Mouse (Mus musculus) liver, embryonic 16.5 days (tissue): ENCODE results near the gene Foxo6. TPM values are rescaled to one million over a fixed set of nuclear protein-coding genes. Genes with fewer than 3 reads are reported as not detected.

Experiments used
- ATAC-seq: fragments of 200-750 bp; cut with Nextera tagmentation; 2 replicates; pipeline ENCODE4 v1.8.0; 2017; ENCODE audit warnings: low read depth, mild to moderate bottlenecking, moderate number of reproducible peaks, moderate library complexity
- H3K27ac ChIP-seq: fragments of 300-500 bp; sonication (generic); 2 replicates; pipeline ENCODE4 v1.5.1; 2014; ENCODE audit warnings: mild to moderate bottlenecking, low read length
- H3K27me3 ChIP-seq: fragments of 300-500 bp; sonication (generic); 2 replicates; pipeline ENCODE4 v1.6.1; 2014; ENCODE audit warnings: low read depth, low read length, mixed read lengths; ENCODE audit not compliant: control insufficient read depth, insufficient read depth
- H3K36me3 ChIP-seq: fragments of 300-500 bp; sonication (generic); 2 replicates; pipeline ENCODE4 v1.6.1; 2014; ENCODE audit warnings: mild to moderate bottlenecking; ENCODE audit not compliant: control insufficient read depth, insufficient read depth
- H3K4me1 ChIP-seq: fragments of 300-500 bp; sonication (generic); 2 replicates; pipeline ENCODE4 v1.6.1; 2014; ENCODE audit warnings: low read depth, low read length, mixed read lengths; ENCODE audit not compliant: control insufficient read depth
- H3K4me2 ChIP-seq: fragments of 300-500 bp; sonication (generic); 2 replicates; pipeline ENCODE4 v1.6.1; 2014; ENCODE audit warnings: low read depth, low read length, mixed read lengths
- H3K4me3 ChIP-seq: fragments of 300-500 bp; sonication (generic); 2 replicates; pipeline ENCODE4 v1.5.1; 2014; ENCODE audit warnings: low read depth, mild to moderate bottlenecking, low read length
- H3K9ac ChIP-seq: fragments of 300-500 bp; sonication (generic); 2 replicates; pipeline ENCODE4 v1.6.1; 2014; ENCODE audit warnings: low read depth, low read length
- H3K9me3 ChIP-seq: fragments of 300-500 bp; sonication (generic); replicated peaks from 2 replicates; pipeline ENCODE4 v1.6.1; 2016; ENCODE audit warnings: low read length; ENCODE audit not compliant: control insufficient read depth
- WGBS: fragments of 180-500 bp; shearing (Covaris S2); extraction: QIAGEN DNeasy Blood & Tissue Kit; methylation state at CpG from one replicate; pipeline ENCODE4 v1.1.7; 2014; ENCODE audit not compliant: insufficient replicate concordance; 5-methylcytosine and 5-hydroxymethylcytosine counted together
- polyA plus RNA-seq: library from polyadenylated mRNA; unstranded; fragments of >200 nt; fragmentation: Nextera tagmentation; extraction: Ambion mirVana; gene quantifications from 2 replicates; pipeline ENCODE4 v1.2.1, GENCODE M21; 2015

The Foxo6 gene
- polyA plus RNA-seq, 1 experiment from 2014 or later, result not detected

DNA sequence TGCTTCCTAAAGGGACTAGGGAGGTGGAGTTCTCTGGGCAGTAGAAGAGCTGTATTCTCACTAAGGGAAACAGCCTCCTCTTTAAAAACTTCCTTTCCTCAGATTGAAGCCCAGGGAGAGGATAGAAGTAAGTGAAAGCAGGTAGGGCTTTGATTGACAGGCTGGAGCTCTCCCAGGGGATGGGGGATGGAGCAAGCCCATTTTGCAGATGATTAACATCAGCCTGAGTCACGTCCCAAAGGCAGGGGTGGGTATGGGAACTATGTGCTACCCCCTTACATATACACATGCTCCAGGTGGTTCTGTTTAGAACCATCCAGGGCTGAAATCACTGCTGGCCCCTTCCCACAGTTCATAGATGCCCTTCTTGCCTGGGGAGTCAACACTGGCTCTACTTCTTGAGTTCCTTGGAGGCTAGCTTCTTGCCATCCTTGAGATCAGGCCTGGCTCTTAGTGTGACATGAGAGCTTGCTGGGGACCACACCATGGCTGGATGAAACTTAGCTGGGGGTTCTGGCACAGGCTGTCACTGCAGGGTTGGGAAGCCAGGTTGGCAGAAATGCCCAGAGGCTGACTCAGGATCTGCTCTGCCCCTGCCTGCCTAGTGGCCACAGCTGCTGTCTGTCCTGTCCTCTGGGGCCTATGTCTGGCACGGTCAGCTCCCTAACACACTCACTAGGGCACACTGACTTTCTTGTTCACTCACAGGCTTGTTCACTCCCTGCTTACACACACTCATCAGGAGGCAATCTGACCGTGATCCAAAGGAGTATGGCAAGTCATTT, 2.2 kb upstream of the Foxo6 start:
- WGBS, result 48% methylated on average over 3 of the region's 3 CpGs
- Histone ChIP-seq H3K27ac (no peak overlapping the region), H3K4me2 (no peak overlapping the region), H3K4me1 (peaks cover 9% of the 10 kb centered on the region), H3K9me3 (no peaks in the 10 kb centered on the region), H3K36me3 (no peaks in the 10 kb centered on the region), H3K9ac (no peak overlapping the region), H3K27me3 (peaks cover 46% of the 10 kb centered on the region), H3K4me3 (no peak overlapping the region)
- ATAC-seq, result no peak

- peak overlapping the region; percentile 61 for H3K4me3 ChIP-seq
- no peak overlapping the region for H3K27ac ChIP-seq
- under 1% methylated on average over 53 of the region's 53 CpGs for WGBS
- peaks cover 9% of the 10 kb centered on the region for H3K4me1 ChIP-seq
- H3K36me3 ChIP-seq, result no peaks in the 10 kb centered on the region
- H3K27me3 ChIP-seq, result peaks cover 67% of the 10 kb centered on the region
- H3K4me2 ChIP-seq, result peak overlapping the region; percentile 84
- no peaks in the 10 kb centered on the region for H3K9me3 ChIP-seq
- no peak for ATAC-seq
- H3K9ac ChIP-seq, result peak overlapping the region; percentile 38; the same call in 1 of the 2 replicates
These were observed 348 bp downstream of the Foxo6 start for GRCm38 (mm10) chr4:120286761-120287241.

- Histone ChIP-seq H3K4me2 (no peak overlapping the region), H3K27ac (no peak overlapping the region), H3K27me3 (peaks cover 77% of the 10 kb centered on the region), H3K36me3 (no peaks in the 10 kb centered on the region), H3K9me3 (no peaks in the 10 kb centered on the region), H3K9ac (no peak overlapping the region), H3K4me3 (no peak overlapping the region), H3K4me1 (peaks cover 9% of the 10 kb centered on the region)
- 77% methylated on average over 1 of the region's 1 CpGs for WGBS
- ATAC-seq, result no peak
These were observed 1.4 kb downstream of the Foxo6 start for GRCm38 (mm10) chr4:120285730-120286129.

DNA sequence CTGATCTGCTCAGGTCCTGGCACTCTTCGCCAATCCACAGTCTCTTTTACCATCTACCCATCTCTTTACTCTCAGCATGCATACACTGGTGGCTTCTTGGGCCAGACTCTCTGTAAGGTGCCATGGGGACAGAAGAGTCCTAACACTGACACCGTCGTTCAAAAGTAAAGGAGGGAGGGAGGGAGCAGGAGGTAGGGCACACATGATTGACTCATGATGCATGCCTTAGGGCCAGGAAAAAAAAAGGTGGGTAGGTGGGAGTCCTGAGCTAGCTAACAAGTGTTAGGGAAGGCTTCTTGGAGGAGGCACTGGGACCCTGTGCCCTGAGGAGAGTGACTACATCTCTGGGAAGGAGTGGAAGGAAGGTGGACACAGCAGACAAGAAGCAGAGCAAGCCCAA, 1.9 kb downstream of the Foxo6 start:
- peaks cover 9% of the 10 kb centered on the region for H3K4me1 ChIP-seq
- no peaks in the 10 kb centered on the region for H3K9me3 ChIP-seq
- H3K4me3 ChIP-seq, result no peak overlapping the region
- H3K27me3 ChIP-seq, result peaks cover 77% of the 10 kb centered on the region
- H3K9ac ChIP-seq, result no peak overlapping the region
- no peak overlapping the region for H3K27ac ChIP-seq
- no peaks in the 10 kb centered on the region for H3K36me3 ChIP-seq
- no peak overlapping the region for H3K4me2 ChIP-seq
- 52% methylated on average over 3 of the region's 3 CpGs for WGBS
- no peak for ATAC-seq

DNA sequence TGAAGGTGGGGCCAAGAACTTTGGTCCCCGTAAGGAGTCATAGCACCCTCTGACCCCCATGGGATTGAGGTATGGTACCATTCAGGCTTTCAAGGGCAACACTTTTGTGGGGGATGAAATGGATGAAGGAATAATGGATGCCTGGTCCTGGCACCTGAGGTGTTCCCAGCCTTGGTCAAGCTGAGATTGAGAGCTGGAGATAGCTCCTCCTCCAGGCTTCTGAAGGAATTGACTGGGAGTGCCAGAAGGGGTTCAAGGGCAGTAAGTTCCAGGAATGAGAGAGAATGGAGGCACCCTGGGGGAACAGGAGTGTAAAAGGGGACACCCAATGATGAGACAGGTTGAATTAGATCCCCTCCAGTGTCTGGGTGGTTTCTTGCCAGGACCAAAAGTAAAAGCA, 3.0 kb downstream of the Foxo6 start:
- H3K27me3 ChIP-seq, result peaks cover 77% of the 10 kb centered on the region
- no peak overlapping the region for H3K4me3 ChIP-seq
- ATAC-seq, result no peak
- no peaks in the 10 kb centered on the region for H3K36me3 ChIP-seq
- WGBS, result 43% methylated on average over 1 of the region's 1 CpGs
- H3K4me2 ChIP-seq, result no peak overlapping the region
- no peak overlapping the region for H3K27ac ChIP-seq
- no peaks in the 10 kb centered on the region for H3K9me3 ChIP-seq
- H3K4me1 ChIP-seq, result peaks cover 7% of the 10 kb centered on the region
- H3K9ac ChIP-seq, result no peak overlapping the region

DNA sequence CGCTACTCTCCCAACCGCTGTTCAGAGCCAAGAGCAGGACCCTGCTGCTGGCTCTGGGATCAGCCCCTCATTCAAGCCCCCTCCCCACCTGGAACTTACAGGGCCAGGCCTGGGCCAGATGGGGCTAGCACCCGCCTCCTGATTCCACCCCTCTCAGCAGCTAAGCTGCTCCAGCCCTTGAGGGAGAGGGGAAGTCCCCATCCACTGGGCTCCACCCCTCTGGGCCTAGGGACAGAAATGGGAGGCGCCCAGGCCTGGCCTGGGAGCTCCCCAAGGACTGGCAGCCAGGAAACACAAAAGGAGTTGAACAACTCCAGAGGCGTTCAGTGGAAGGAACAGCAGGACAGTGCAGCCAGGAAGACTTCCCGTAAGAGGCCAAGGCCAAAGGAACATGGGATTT, 4.0 kb downstream of the Foxo6 start:
- Histone ChIP-seq H3K27ac (no peak overlapping the region), H3K27me3 (peaks cover 68% of the 10 kb centered on the region), H3K9me3 (no peaks in the 10 kb centered on the region), H3K4me1 (peaks cover 7% of the 10 kb centered on the region), H3K4me2 (peak overlapping the region; percentile 62), H3K36me3 (no peaks in the 10 kb centered on the region), H3K4me3 (peak overlapping the region; percentile 36), H3K9ac (no peak overlapping the region)
- 22% methylated on average over 5 of the region's 6 CpGs for WGBS
- peak; percentile 46; the same call in 1 of the 2 replicates for ATAC-seq

GRCm38 (mm10) chr4:120282568-120283091, 4.5 kb downstream of the Foxo6 start:
- ATAC-seq, result no peak
- peaks cover 64% of the 10 kb centered on the region for H3K27me3 ChIP-seq

GRCm38 (mm10) chr4:120281011-120281410, 6.1 kb downstream of the Foxo6 start:
- no peaks in the 10 kb centered on the region for H3K36me3 ChIP-seq
- no peaks in the 10 kb centered on the region for H3K9me3 ChIP-seq
- WGBS, result 66% methylated on average over 3 of the region's 3 CpGs
- no peak overlapping the region for H3K27ac ChIP-seq
- peaks cover 48% of the 10 kb centered on the region for H3K27me3 ChIP-seq
- H3K4me3 ChIP-seq, result no peak overlapping the region
- no peak overlapping the region for H3K4me2 ChIP-seq
- H3K4me1 ChIP-seq, result no peaks in the 10 kb centered on the region; the same call in none of the 2 replicates
- no peak for ATAC-seq
- H3K9ac ChIP-seq, result no peak overlapping the region

More at GRCm38 (mm10) chr4:120282568-120283091, 4.5 kb downstream of the Foxo6 start:
- under 1% methylated on average over 44 of the region's 47 CpGs for WGBS
- Histone ChIP-seq H3K9me3 (no peaks in the 10 kb centered on the region), H3K4me3 (peak overlapping the region; percentile 36), H3K27ac (no peak overlapping the region), H3K4me2 (peak overlapping the region; percentile 62), H3K9ac (no peak overlapping the region), H3K36me3 (no peaks in the 10 kb centered on the region), H3K4me1 (peaks cover 7% of the 10 kb centered on the region)

DNA sequence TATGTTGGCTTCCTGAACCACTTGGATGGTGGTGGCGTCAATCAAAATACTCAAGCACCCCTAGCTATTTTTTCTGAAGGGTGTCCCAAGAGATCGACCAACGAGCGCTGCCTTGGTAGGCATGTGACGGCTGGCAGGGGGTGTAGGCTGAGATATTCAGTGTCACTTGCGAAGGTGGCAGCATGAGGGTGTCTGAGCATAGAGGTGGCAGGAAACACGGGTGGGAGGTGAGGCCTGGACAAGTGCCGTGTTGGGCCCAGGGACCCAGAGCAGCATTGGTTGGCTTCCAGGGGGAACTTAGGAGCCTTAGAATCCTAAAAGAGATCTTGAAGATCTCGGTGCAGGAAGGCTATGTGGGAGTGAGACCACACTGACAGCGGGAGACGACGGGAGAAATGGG, 6.7 kb downstream of the Foxo6 start:
- 62% methylated on average over 12 of the region's 12 CpGs for WGBS
- H3K4me2 ChIP-seq, result no peak overlapping the region
- H3K36me3 ChIP-seq, result no peaks in the 10 kb centered on the region
- no peaks in the 10 kb centered on the region for H3K9me3 ChIP-seq
- ATAC-seq, result no peak
- no peak overlapping the region for H3K27ac ChIP-seq
- no peak overlapping the region for H3K9ac ChIP-seq
- H3K27me3 ChIP-seq, result peaks cover 42% of the 10 kb centered on the region
- H3K4me3 ChIP-seq, result no peak overlapping the region
- no peaks in the 10 kb centered on the region; the same call in none of the 2 replicates for H3K4me1 ChIP-seq
